Mouse (Mus musculus) CH12.LX (cell line): Measurements from ENCODE around the gene Sfxn5. TPM values are rescaled to one million over a fixed set of nuclear protein-coding genes. Genes with fewer than 3 reads are reported as not detected.

Experiments
- DNase-seq: peaks from one replicate; pipeline ENCODE4 v3.0.0-alpha.2; 2013; ENCODE audit errors: extremely low read depth
- H3K27ac ChIP-seq: 2 replicates; pipeline ENCODE4 v1.5.1; 2012; ENCODE audit warnings: low read depth, mild to moderate bottlenecking, control low read depth, moderate library complexity; ENCODE audit not compliant: insufficient read depth
- H3K27me3 ChIP-seq: replicated peaks from 2 replicates; pipeline ENCODE3; 2012; ENCODE audit warnings: inconsistent platforms
- H3K36me3 ChIP-seq, 2 experiments: replicated peaks in 1 of 2; 2 replicates each; pipeline versions ENCODE3 to v1.6.1; 2012; ENCODE audit warnings: inconsistent platforms in 1 of 2, low read length in 1 of 2, mild to moderate bottlenecking in 1 of 2, mixed read lengths in 1 of 2, moderate library complexity in 1 of 2; ENCODE audit not compliant: control insufficient read depth in 1 of 2, insufficient read depth in 1 of 2
- H3K4me1 ChIP-seq, 2 experiments: 2 replicates each; pipeline ENCODE4 v1.6.1; 2012; ENCODE audit warnings: inconsistent platforms in 1 of 2, moderate library complexity in 1 of 2; ENCODE audit not compliant: insufficient read depth in 2 of 2, control insufficient read depth in 1 of 2
- H3K4me2 ChIP-seq: 2 replicates; pipeline ENCODE4 v1.6.1; 2012; ENCODE audit warnings: low read depth, mild to moderate bottlenecking, control low read depth; ENCODE audit not compliant: poor library complexity, insufficient read depth, severe bottlenecking
- H3K4me3 ChIP-seq, 3 experiments: fragments of 150-350 bp in 1 of 3; sonication (generic) in 1 of 3; replicated peaks in 1 of 3; 2 replicates each; pipeline versions ENCODE3 to v1.5.1; 2011 to 2012; ENCODE audit warnings: low read depth in 2 of 3, low read length in 2 of 3, mild to moderate bottlenecking in 2 of 3, moderate library complexity in 2 of 3, control low read depth in 1 of 3, improper control_type of control experiment in 1 of 3, inconsistent platforms in 1 of 3, mixed read lengths in 1 of 3; ENCODE audit not compliant: poor library complexity in 1 of 3
- H3K79me2 ChIP-seq: replicated peaks from 2 replicates; pipeline ENCODE4 v1.6.1; 2012; ENCODE audit warnings: mild to moderate bottlenecking, moderate library complexity; ENCODE audit not compliant: control insufficient read depth, poor library complexity, insufficient read depth, severe bottlenecking; ENCODE audit errors: extremely low read depth
- H3K9ac ChIP-seq: 2 replicates; pipeline ENCODE4 v1.6.1; 2012; ENCODE audit warnings: low read depth, mild to moderate bottlenecking, control low read depth, moderate library complexity; ENCODE audit not compliant: insufficient read depth
- H3K9me3 ChIP-seq: replicated peaks from 2 replicates; pipeline ENCODE3; 2012; ENCODE audit warnings: low read length, inconsistent platforms, mixed read lengths
- BHLHE40 ChIP-seq: IDR thresholded peaks from 2 replicates; pipeline ENCODE4 v1.6.1; 2011; ENCODE audit warnings: mild to moderate bottlenecking, low read depth, low read length, improper control_type of control experiment
- CHD1 ChIP-seq: IDR thresholded peaks from 2 replicates; pipeline ENCODE4 v1.6.1; 2012; ENCODE audit warnings: low read depth, low read length, improper control_type of control experiment, inconsistent platforms
- CHD2 ChIP-seq: IDR thresholded peaks from 2 replicates; pipeline ENCODE4 v1.6.1; 2011; ENCODE audit warnings: low read length, improper control_type of control experiment
- CTCF ChIP-seq, 2 experiments: IDR thresholded peaks in 1 of 2; conservative IDR thresholded peaks in 1 of 2; 2 replicates each; pipeline ENCODE4 v1.5.1; 2011 to 2012; ENCODE audit warnings: low read depth in 2 of 2, low read length in 2 of 2, improper control_type of control experiment in 1 of 2, inconsistent platforms in 1 of 2, mild to moderate bottlenecking in 1 of 2, moderate library complexity in 1 of 2
- HCFC1 ChIP-seq: IDR thresholded peaks from 2 replicates; pipeline ENCODE4 v1.6.1; 2012; ENCODE audit warnings: low read depth, mild to moderate bottlenecking, inconsistent platforms, low read length, improper control_type of control experiment
- KAT2A ChIP-seq: IDR thresholded peaks from 2 replicates; pipeline ENCODE4 v1.6.1; 2012; ENCODE audit warnings: low read length, improper control_type of control experiment, inconsistent platforms; ENCODE audit not compliant: insufficient replicate concordance
- MAFK ChIP-seq: IDR thresholded peaks from 2 replicates; pipeline ENCODE4 v1.6.1; 2011; ENCODE audit warnings: low read length, improper control_type of control experiment; ENCODE audit not compliant: insufficient replicate concordance
- MXI1 ChIP-seq: IDR thresholded peaks from 2 replicates; pipeline ENCODE4 v1.6.1; 2011; ENCODE audit warnings: mild to moderate bottlenecking, low read depth, low read length, improper control_type of control experiment
- ZNF384 ChIP-seq: IDR thresholded peaks from 2 replicates; pipeline ENCODE4 v1.6.1; 2012; ENCODE audit warnings: low read depth, low read length, improper control_type of control experiment, inconsistent platforms
- dilution Hi-C: fragments of 300-500 bp; cut with MboI; formaldehyde crosslinking; loops from 2 replicates; pipeline ENCODE4 v1.14.3; 2020; ENCODE audit warnings: low sequenced_read_pairs; ENCODE audit not compliant: extremely low pct_unique_long_range_greater_than_20kb, extremely low pct_ligation_motif_present
- in situ Hi-C: fragments of 300-500 bp; cut with MboI; formaldehyde crosslinking; loops from 3 replicates; pipeline ENCODE4 v1.14.3; 2019; ENCODE audit warnings: low sequenced_read_pairs, low pct_ligation_motif_present, low pct_unique_long_range_greater_than_20kb, mixed read lengths
- polyA plus RNA-seq: library from polyadenylated mRNA; unstranded; fragments of >175 nt; gene quantifications from 2 replicates; pipeline ENCODE4 v1.2.1, GENCODE M21; 2012; ENCODE audit warnings: low read depth; ENCODE audit not compliant: insufficient read length
- total RNA-seq, 2 experiments: library from RNA; depleted of rRNA; stranded (reverse); fragments of 300-350 nt in 1 of 2; fragments of >200 nt in 1 of 2; gene quantifications; 2 replicates each; pipeline ENCODE4 v1.2.3; 2012 to 2014

Sfxn5 gene
- total and polyA plus RNA-seq, 3 experiments: 0.55 to 0.93 (median 0.66) TPM

DNA sequence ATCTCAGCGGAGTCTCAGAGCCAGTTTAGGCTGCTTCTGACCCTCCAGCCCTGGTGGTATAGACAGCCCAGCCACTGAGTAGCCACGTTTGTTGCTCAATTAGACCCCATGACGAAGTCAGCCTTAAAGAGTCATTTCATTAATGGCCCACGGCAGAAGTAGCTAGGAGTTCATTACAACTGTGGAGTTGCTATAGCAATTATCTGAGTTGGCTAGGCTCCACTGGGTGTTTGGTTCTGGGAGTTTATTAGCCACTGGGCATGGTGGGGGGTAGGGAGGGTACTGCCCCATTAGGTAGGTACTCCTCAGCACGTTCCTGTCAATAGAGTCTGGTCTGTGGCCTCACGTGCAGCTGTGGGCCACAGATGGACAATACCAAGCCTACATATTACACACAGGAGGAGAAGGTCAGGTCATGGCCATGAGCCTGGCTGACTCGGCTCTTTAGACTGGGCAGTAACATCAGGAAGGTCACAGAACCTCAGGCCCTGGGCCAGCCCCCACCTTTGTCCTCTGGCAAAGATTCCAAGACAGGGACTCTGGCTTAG is 79.2 kb downstream of the Sfxn5 start:
- H3K9me3 ChIP-seq: no peaks in the 10 kb centered on the region
- H3K27me3 ChIP-seq: peaks cover 2% of the 10 kb centered on the region
- dilution Hi-C loops: no loop called here
- no peak overlapping the region for H3K27ac ChIP-seq
- no peak overlapping the region for H3K4me2 ChIP-seq
- H3K4me3 ChIP-seq: no peak overlapping the region
- H3K4me1 ChIP-seq: no peaks in the 10 kb centered on the region
- no peaks in the 10 kb centered on the region for H3K79me2 ChIP-seq
- in situ Hi-C loops: no loop called here
- no peaks in the 10 kb centered on the region for H3K36me3 ChIP-seq
- H3K9ac ChIP-seq: no peak overlapping the region
- no peak for DNase-seq
- TF ChIP-seq CTCF (conservative IDR thresholded peaks at IDR 0.05 in 1 of 2, IDR thresholded peaks at IDR 0.05 in 1 of 2; ENCODE audit: low read depth in 2 of 2, low read length in 2 of 2): no peak
- no peak for TF ChIP-seq HCFC1
- TF ChIP-seq MXI1: no peak
- TF ChIP-seq CHD1: no peak

DNA sequence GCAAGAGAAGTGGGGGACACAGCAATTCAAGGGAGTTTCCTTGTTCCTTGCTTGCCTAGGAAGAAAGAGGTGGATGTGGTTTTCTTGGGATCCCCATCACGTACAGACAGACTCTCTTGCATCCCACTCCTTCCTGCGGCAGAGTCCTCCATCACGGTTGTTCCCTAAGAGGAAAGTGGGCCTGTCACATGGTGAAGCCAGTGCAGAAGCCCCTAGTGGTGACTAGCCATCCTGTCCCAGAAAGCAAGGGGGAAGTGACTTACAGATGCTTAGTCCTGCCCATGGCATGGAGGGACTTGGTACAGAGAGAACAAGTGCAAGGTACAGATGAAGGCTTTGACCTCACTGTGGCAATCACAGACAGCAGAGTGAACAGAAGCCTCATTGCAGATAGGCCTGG is 79.9 kb downstream of the Sfxn5 start:
- H3K4me2 ChIP-seq: no peak overlapping the region
- in situ Hi-C loops (no loop called here), dilution Hi-C loops (no loop called here)
- no peaks in the 10 kb centered on the region for H3K36me3 ChIP-seq
- H3K27me3 ChIP-seq: peaks cover under 1% of the 10 kb centered on the region
- H3K27ac ChIP-seq: no peak overlapping the region
- TF ChIP-seq HCFC1 (no peak), CTCF (conservative IDR thresholded peaks at IDR 0.05 in 1 of 2, IDR thresholded peaks at IDR 0.05 in 1 of 2; ENCODE audit: low read depth in 2 of 2, low read length in 2 of 2) (peak in 1 of 2 experiments; percentile 6; a peak in 1 of 4 replicates)
- H3K79me2 ChIP-seq: no peaks in the 10 kb centered on the region
- DNase-seq: no peak
- H3K4me1 ChIP-seq: no peaks in the 10 kb centered on the region
- no peak overlapping the region for H3K9ac ChIP-seq
- no peak overlapping the region for H3K4me3 ChIP-seq
- no peaks in the 10 kb centered on the region for H3K9me3 ChIP-seq

DNA sequence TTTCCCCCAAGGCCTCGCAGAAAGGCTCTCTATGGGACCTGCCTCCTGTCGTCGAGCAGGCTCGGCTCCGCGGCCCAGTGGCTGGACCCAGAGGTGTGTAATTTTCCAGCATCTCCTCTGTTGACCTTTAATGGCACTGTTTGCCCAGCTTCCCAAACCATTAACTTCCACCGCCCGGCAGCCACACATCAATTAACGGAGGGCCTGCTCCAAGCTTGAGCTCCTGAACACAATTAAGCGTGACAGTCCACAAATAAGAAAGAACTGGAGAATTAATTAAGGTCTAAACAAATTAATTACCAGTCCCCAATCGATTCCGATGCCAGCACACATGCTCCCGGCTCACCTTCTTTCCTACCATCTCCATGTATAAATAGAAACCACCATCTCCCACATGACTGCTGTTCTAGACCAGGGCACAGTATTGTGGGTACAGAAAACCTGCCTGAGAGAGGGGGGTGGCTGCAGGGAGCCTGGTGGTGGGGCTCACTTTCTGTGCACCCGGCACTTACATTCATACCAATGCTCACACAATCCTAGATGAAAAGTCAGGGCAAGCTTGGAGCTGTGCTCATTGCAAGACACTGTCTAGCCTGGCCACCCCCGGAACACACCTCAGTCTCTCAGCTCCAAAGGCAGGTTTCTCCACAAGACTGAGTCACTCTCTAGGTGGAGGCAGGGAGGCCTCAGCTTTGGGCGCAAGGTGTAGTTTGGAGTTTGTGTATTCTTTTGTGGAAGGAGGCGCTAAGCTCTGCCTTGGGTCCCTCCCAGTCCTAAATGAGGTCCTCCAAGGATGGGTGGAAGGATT is 80.8 kb downstream of the Sfxn5 start:
- no peak for DNase-seq
- Histone ChIP-seq H3K27me3 (no peaks in the 10 kb centered on the region), H3K9ac (no peak overlapping the region), H3K9me3 (no peaks in the 10 kb centered on the region), H3K27ac (no peak overlapping the region), H3K36me3 (no peaks in the 10 kb centered on the region), H3K4me3 (no peak overlapping the region), H3K4me1 (no peaks in the 10 kb centered on the region), H3K79me2 (no peaks in the 10 kb centered on the region), H3K4me2 (no peak overlapping the region)
- TF ChIP-seq KAT2A: no peak
- TF ChIP-seq BHLHE40: no peak
- TF ChIP-seq HCFC1: no peak
- TF ChIP-seq ZNF384: no peak
- no peak for TF ChIP-seq CHD2
- TF ChIP-seq CTCF (conservative IDR thresholded peaks at IDR 0.05 in 1 of 2, IDR thresholded peaks at IDR 0.05 in 1 of 2; ENCODE audit: low read depth in 2 of 2, low read length in 2 of 2): no peak
- TF ChIP-seq MAFK: no peak
- dilution Hi-C loops (no loop called here), in situ Hi-C loops (no loop called here)
